Mouse (Mus musculus) midbrain, postnatal 0 days (tissue): ENCODE data around the gene Igsf9. TPM values are rescaled to one million over a fixed set of nuclear protein-coding genes. Genes with fewer than 3 reads are reported as not detected.

Experiments
- ATAC-seq: fragments of 200-750 bp; cut with Nextera tagmentation; 2 replicates; pipeline ENCODE4 v1.8.0; 2017; ENCODE audit warnings: moderate number of reproducible peaks, mild to moderate bottlenecking, moderate TSS enrichment, moderate library complexity; ENCODE audit not compliant: low FRiP score
- DNase-seq: peaks from one replicate; pipeline ENCODE4 v3.0.0-alpha.2; 2015; ENCODE audit warnings: low spot score
- H3K27ac ChIP-seq: fragments of 300-500 bp; sonication (generic); 2 replicates; pipeline ENCODE4 v1.5.1; 2014; ENCODE audit warnings: low read depth, mild to moderate bottlenecking, low read length, mixed read lengths
- H3K27me3 ChIP-seq: fragments of 300-500 bp; sonication (generic); 2 replicates; pipeline ENCODE4 v1.6.1; 2014; ENCODE audit warnings: low read length, control low read depth, mixed read lengths; ENCODE audit not compliant: insufficient read depth
- H3K36me3 ChIP-seq: fragments of 300-500 bp; sonication (generic); 2 replicates; pipeline ENCODE4 v1.6.1; 2014; ENCODE audit warnings: low read length, control low read depth, mixed read lengths; ENCODE audit not compliant: insufficient read depth
- H3K4me1 ChIP-seq: fragments of 300-500 bp; sonication (generic); 2 replicates; pipeline ENCODE4 v1.6.1; 2014; ENCODE audit warnings: mild to moderate bottlenecking, control low read depth, antibody characterized with exemption, low read length, mixed read lengths; ENCODE audit not compliant: insufficient read depth
- H3K4me2 ChIP-seq: fragments of 300-500 bp; sonication (generic); 2 replicates; pipeline ENCODE4 v1.6.1; 2014; ENCODE audit warnings: low read depth, mild to moderate bottlenecking, low read length, mixed read lengths; ENCODE audit not compliant: poor library complexity, severe bottlenecking
- H3K4me3 ChIP-seq: fragments of 300-500 bp; sonication (generic); 2 replicates; pipeline ENCODE4 v1.5.1; 2014; ENCODE audit warnings: low read depth, mild to moderate bottlenecking, low read length, moderate library complexity
- H3K9ac ChIP-seq: fragments of 300-500 bp; sonication (generic); replicated peaks from 2 replicates; pipeline ENCODE4 v1.6.1; 2014; ENCODE audit warnings: mild to moderate bottlenecking, low read length, moderate library complexity, mixed read lengths; ENCODE audit not compliant: poor library complexity, severe bottlenecking
- H3K9me3 ChIP-seq: fragments of 300-500 bp; sonication (generic); 2 replicates; pipeline ENCODE4 v1.6.1; 2016; ENCODE audit warnings: low read length, control low read depth
- CTCF ChIP-seq: IDR thresholded peaks from 2 replicates; pipeline ENCODE4 v1.5.1; 2016; ENCODE audit warnings: antibody characterized with exemption, mild to moderate bottlenecking
- whole genome bisulfite sequencing: fragments of 180-500 bp; shearing (Covaris S2); extraction: QIAGEN DNeasy Blood & Tissue Kit; methylation state at CpG from one replicate; pipeline ENCODE4 v1.1.7; 2014; 5-methylcytosine and 5-hydroxymethylcytosine counted together
- polyA plus RNA-seq: library from polyadenylated mRNA; unstranded; fragments of >200 nt; fragmentation: Nextera tagmentation; extraction: Ambion mirVana; gene quantifications from 2 replicates; pipeline ENCODE4 v1.2.1, GENCODE M21; 2015
- total RNA-seq: library from RNA; depleted of rRNA; stranded (reverse); fragments of >200 nt; gene quantifications from 2 replicates; pipeline ENCODE4 v1.2.3, GENCODE M21; 2014

The Igsf9 gene
- total and polyA plus RNA-seq, 2 experiments from 2014 or later = 29.0 to 40.6 TPM

DNA sequence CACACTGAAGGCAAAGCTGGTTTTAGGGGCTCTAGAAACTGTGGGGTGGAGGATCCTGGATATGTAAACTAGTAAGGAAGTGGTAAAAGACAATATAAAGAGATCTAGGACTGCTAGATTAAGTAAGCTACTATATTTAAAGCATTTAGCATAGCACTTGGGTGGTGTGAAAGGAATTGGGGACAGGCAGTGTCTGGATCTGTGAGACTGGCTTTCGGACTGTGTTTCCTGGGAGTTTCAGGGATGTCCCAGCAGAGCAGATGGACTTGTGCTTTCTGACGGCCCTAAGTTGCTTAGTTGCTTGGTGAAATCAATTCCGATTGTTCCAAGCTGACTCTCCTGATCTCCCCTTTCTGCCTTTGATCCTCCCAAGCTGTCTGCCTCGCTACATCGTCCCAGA lies 5.1 kb downstream of the Igsf9 start:
- Histone ChIP-seq H3K4me1 (peaks cover 39% of the 10 kb centered on the region), H3K9ac (peak overlapping the region; percentile 46), H3K4me2 (peak overlapping the region; percentile 78), H3K27ac (no peak overlapping the region), H3K9me3 (no peaks in the 10 kb centered on the region), H3K27me3 (no peaks in the 10 kb centered on the region), H3K36me3 (0 out of 2 replicates have a peak, but pooled peaks cover 4% of the 10 kb centered on the region), H3K4me3 (peak overlapping the region; percentile 61)
- DNase-seq (no peak), ATAC-seq (no peak)
- no peak for TF ChIP-seq CTCF
- WGBS = 31% methylated on average over 5 of the region's 5 CpGs

DNA sequence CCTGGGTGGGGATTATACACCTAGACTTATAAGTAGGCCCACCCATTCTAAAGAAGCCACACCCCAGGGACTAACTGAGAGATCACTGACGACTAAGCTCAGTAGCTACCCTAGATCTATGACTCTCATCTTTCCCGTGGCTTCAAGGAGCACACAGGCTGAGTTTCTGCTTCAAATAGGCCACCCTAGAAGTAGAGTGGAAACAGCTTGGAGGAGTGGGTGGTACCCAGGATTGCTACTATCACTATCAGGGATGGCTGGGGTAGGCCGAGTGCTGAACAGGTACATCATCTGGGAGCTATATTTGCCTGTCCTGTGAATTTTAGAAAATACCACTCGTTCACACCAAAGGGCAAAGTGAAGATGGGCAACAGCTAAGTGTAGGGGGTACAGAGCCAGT lies 6.3 kb downstream of the Igsf9 start:
- peaks cover 39% of the 10 kb centered on the region for H3K4me1 ChIP-seq
- no peak overlapping the region for H3K4me2 ChIP-seq

GRCm38 (mm10) chr1:172488831-172489230 lies 7.2 kb downstream of the Igsf9 start:
- Histone ChIP-seq H3K4me3 (no peak overlapping the region), H3K27me3 (no peaks in the 10 kb centered on the region), H3K4me2 (no peak overlapping the region), H3K9ac (0 out of 2 replicates have a peak overlapping the region, but pooled peaks have one; percentile 19), H3K9me3 (no peaks in the 10 kb centered on the region), H3K36me3 (peaks cover 14% of the 10 kb centered on the region; the same call in 1 of the 2 replicates), H3K27ac (no peak overlapping the region), H3K4me1 (peaks cover 37% of the 10 kb centered on the region)
- WGBS = 79% methylated on average over 7 of the region's 7 CpGs
- TF ChIP-seq CTCF = no peak
- ATAC-seq (no peak), DNase-seq (no peak)

More for the DNA sequence above, 6.3 kb downstream of the Igsf9 start:
- WGBS = 82% methylated on average over 4 of the region's 4 CpGs
- no peak for TF ChIP-seq CTCF
- H3K9ac ChIP-seq = no peak overlapping the region
- H3K27me3 ChIP-seq = no peaks in the 10 kb centered on the region
- no peaks in the 10 kb centered on the region for H3K9me3 ChIP-seq
- DNase-seq (no peak), ATAC-seq (no peak)
- H3K4me3 ChIP-seq = no peak overlapping the region
- no peak overlapping the region for H3K27ac ChIP-seq
- 0 out of 2 replicates have a peak, but pooled peaks cover 9% of the 10 kb centered on the region for H3K36me3 ChIP-seq

GRCm38 (mm10) chr1:172489585-172490250 lies 8.1 kb downstream of the Igsf9 start:
- no peak for DNase-seq
- Histone ChIP-seq H3K9me3 (no peaks in the 10 kb centered on the region), H3K4me2 (peak overlapping the region; percentile 48), H3K27me3 (no peaks in the 10 kb centered on the region), H3K36me3 (peaks cover 20% of the 10 kb centered on the region), H3K9ac (no peak overlapping the region), H3K4me1 (peaks cover 28% of the 10 kb centered on the region), H3K4me3 (peak overlapping the region; percentile 18; the same call in 1 of the 2 replicates), H3K27ac (no peak overlapping the region)
- WGBS = 59% methylated on average over 12 of the region's 12 CpGs
- 0 out of 2 replicates have a peak, but pooled peaks have one; percentile 4 for ATAC-seq
- TF ChIP-seq CTCF = no peak

- 9% methylated on average over 10 of the region's 10 CpGs for WGBS
- Histone ChIP-seq H3K4me1 (peaks cover 23% of the 10 kb centered on the region), H3K36me3 (peaks cover 20% of the 10 kb centered on the region), H3K4me2 (peak overlapping the region; percentile 48), H3K9ac (no peak overlapping the region), H3K9me3 (no peaks in the 10 kb centered on the region), H3K4me3 (peak overlapping the region; percentile 18; the same call in 1 of the 2 replicates), H3K27me3 (no peaks in the 10 kb centered on the region), H3K27ac (no peak overlapping the region)
- TF ChIP-seq CTCF = peak; percentile 99
- DNase-seq (peak; percentile 77), ATAC-seq (peak; percentile 36)
Observed at GRCm38 (mm10) chr1:172490261-172490661, 8.7 kb downstream of the Igsf9 start.

DNA sequence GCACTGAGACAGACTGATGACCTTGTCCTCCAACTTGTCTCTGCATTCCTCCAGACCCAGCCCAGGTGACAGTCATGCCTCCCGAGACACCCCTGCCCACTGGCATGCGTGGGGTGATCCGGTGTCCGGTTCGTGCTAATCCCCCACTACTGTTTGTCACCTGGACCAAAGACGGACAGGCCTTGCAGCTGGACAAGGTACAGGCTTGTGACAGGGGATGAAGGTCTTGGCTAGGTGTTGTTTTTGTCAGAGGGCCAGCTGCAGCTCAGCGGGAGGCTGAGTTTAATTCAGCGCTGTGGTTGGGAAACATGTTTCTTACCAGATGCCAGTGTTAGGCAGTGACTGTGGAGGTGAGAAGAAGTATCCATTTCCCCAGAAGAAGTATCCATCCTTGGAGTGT lies 10.5 kb downstream of the Igsf9 start:
- H3K27me3 ChIP-seq = no peaks in the 10 kb centered on the region
- 94% methylated on average over 8 of the region's 8 CpGs for WGBS
- no peak overlapping the region for H3K4me3 ChIP-seq
- H3K9ac ChIP-seq = no peak overlapping the region
- DNase-seq (no peak), ATAC-seq (no peak)
- H3K36me3 ChIP-seq = peaks cover 31% of the 10 kb centered on the region
- H3K27ac ChIP-seq = no peak overlapping the region
- no peak for TF ChIP-seq CTCF
- H3K9me3 ChIP-seq = no peaks in the 10 kb centered on the region
- peaks cover 5% of the 10 kb centered on the region; the same call in 1 of the 2 replicates for H3K4me1 ChIP-seq
- no peak overlapping the region for H3K4me2 ChIP-seq
